Mouse (Mus musculus): ENCODE measurements around the gene Gm10320. TPM values are rescaled to one million over a fixed set of nuclear protein-coding genes. Genes with fewer than 3 reads are reported as not detected.

The Gm10320 gene
- polyA plus RNA-seq, 1 experiment from 2014 or later = 61.3 TPM

GRCm38 (mm10) chr13:98531306-98531705 lies 39.5 kb upstream of the Gm10320 start:
- CTCF ChIA-PET = no interaction called here
- TF ChIP-seq CTCF (IDR thresholded peaks at IDR 0.05) = no peak
- POLR2A ChIA-PET = no interaction called here

GRCm38 (mm10) chr13:98523719-98524316 lies 32.0 kb upstream of the Gm10320 start:
- in situ Hi-C loops (cut with MboI; ENCODE audit: low pct_unique_long_range_greater_than_20kb) = no loop called here
- DNase-seq (ENCODE audit: low read depth, low spot score) (no peak), ATAC-seq (no peak)
- no peak for TF ChIP-seq CTCF (IDR thresholded peaks at IDR 0.05)
- H3K27me3 ChIP-seq = no peaks in the 10 kb centered on the region
- ChIA-PET CTCF (interaction anchor here (1.0 to 1.6 kb wide), 3 partner anchors 10 to 18 kb away, joined by 3 to 4 read pairs (median 3); no protein-coding TSS in a partner anchor), POLR2A (interaction anchor here (1.2 kb wide), 1 partner anchor 24 kb away, joined by 3 read pairs; no protein-coding TSS in a partner anchor)

More at GRCm38 (mm10) chr13:98531306-98531705, 39.5 kb upstream of the Gm10320 start:
- DNase-seq (ENCODE audit: low read depth, low spot score) (no peak), ATAC-seq (no peak)
- H3K27me3 ChIP-seq = no peaks in the 10 kb centered on the region
- in situ Hi-C loops (cut with MboI; ENCODE audit: low pct_unique_long_range_greater_than_20kb) = no loop called here

- no peak for DNase-seq (ENCODE audit: low read depth, low spot score)
Measured at GRCm38 (mm10) chr13:98518341-98518740, 26.5 kb upstream of the Gm10320 start.

GRCm38 (mm10) chr13:98517666-98518065 lies 25.9 kb upstream of the Gm10320 start:
- in situ Hi-C loops (cut with MboI; ENCODE audit: low pct_unique_long_range_greater_than_20kb) = no loop called here
- DNase-seq (ENCODE audit: low read depth, low spot score) (no peak), ATAC-seq (no peak)
- no peaks in the 10 kb centered on the region for H3K27me3 ChIP-seq
- no peak for TF ChIP-seq CTCF (IDR thresholded peaks at IDR 0.05)
- ChIA-PET CTCF (no interaction called here), POLR2A (no interaction called here)

More at GRCm38 (mm10) chr13:98518341-98518740, 26.5 kb upstream of the Gm10320 start:
- in situ Hi-C loops (cut with MboI; ENCODE audit: low pct_unique_long_range_greater_than_20kb) = no loop called here
- no peak for ATAC-seq
- no peak for TF ChIP-seq CTCF (IDR thresholded peaks at IDR 0.05)
- CTCF ChIA-PET = no interaction called here
- POLR2A ChIA-PET = no interaction called here
- H3K27me3 ChIP-seq = no peaks in the 10 kb centered on the region

GRCm38 (mm10) chr13:98516985-98517384 lies 25.2 kb upstream of the Gm10320 start:
- no peak for ATAC-seq
- no peaks in the 10 kb centered on the region for H3K27me3 ChIP-seq
- CTCF ChIA-PET = no interaction called here
- DNase-seq (ENCODE audit: low read depth, low spot score) = no peak
- in situ Hi-C loops (cut with MboI; ENCODE audit: low pct_unique_long_range_greater_than_20kb) = no loop called here
- TF ChIP-seq CTCF (IDR thresholded peaks at IDR 0.05) = no peak
- POLR2A ChIA-PET = no interaction called here

- no peak for DNase-seq (ENCODE audit: low read depth, low spot score)
- TF ChIP-seq CTCF (IDR thresholded peaks at IDR 0.05) = no peak
- POLR2A ChIA-PET = no interaction called here
- CTCF ChIA-PET = no interaction called here
- no peak for ATAC-seq
- no peaks in the 10 kb centered on the region for H3K27me3 ChIP-seq
- in situ Hi-C loops (cut with MboI; ENCODE audit: low pct_unique_long_range_greater_than_20kb) = no loop called here
Measured at GRCm38 (mm10) chr13:98512066-98512465, 20.3 kb upstream of the Gm10320 start.

- ChIA-PET CTCF (no interaction called here), POLR2A (no interaction called here)
- ATAC-seq (no peak), DNase-seq (ENCODE audit: low read depth, low spot score) (no peak)
- TF ChIP-seq CTCF (IDR thresholded peaks at IDR 0.05) = no peak
- in situ Hi-C loops (cut with MboI; ENCODE audit: low pct_unique_long_range_greater_than_20kb) = no loop called here
- H3K27me3 ChIP-seq = no peaks in the 10 kb centered on the region
Measured at GRCm38 (mm10) chr13:98507656-98508055, 15.9 kb upstream of the Gm10320 start.

- no peak for ATAC-seq
- DNase-seq (ENCODE audit: low read depth, low spot score) = no peak
- in situ Hi-C loops (cut with MboI; ENCODE audit: low pct_unique_long_range_greater_than_20kb) = no loop called here
- H3K27me3 ChIP-seq = no peaks in the 10 kb centered on the region
- POLR2A ChIA-PET = interaction anchor here (0.6 kb wide), 1 partner anchor 91 kb away, joined by 4 read pairs; no protein-coding TSS in a partner anchor
- no peak for TF ChIP-seq CTCF (IDR thresholded peaks at IDR 0.05)
- CTCF ChIA-PET = interaction anchor here (1.2 kb wide), 2 partner anchors 9 to 18 kb away, joined by 4 read pairs; no protein-coding TSS in a partner anchor
Measured at GRCm38 (mm10) chr13:98506496-98506895, 14.7 kb upstream of the Gm10320 start.

- ChIA-PET CTCF (interaction anchor here (1.2 kb wide), 2 partner anchors 10 to 18 kb away, joined by 4 read pairs; no protein-coding TSS in a partner anchor), POLR2A (interaction anchor here (0.5 to 0.6 kb wide), 2 partner anchors 90 to 190 kb away, joined by 3 to 4 read pairs; no protein-coding TSS in a partner anchor)
- no peak for ATAC-seq
- DNase-seq (ENCODE audit: low read depth, low spot score) = no peak
- TF ChIP-seq CTCF (IDR thresholded peaks at IDR 0.05) = no peak
- H3K27me3 ChIP-seq = no peaks in the 10 kb centered on the region
- in situ Hi-C loops (cut with MboI; ENCODE audit: low pct_unique_long_range_greater_than_20kb) = no loop called here
Measured at GRCm38 (mm10) chr13:98505989-98506388, 14.2 kb upstream of the Gm10320 start.

- no peak for TF ChIP-seq CTCF (IDR thresholded peaks at IDR 0.05)
- no peak for DNase-seq (ENCODE audit: low read depth, low spot score)
- in situ Hi-C loops (cut with MboI; ENCODE audit: low pct_unique_long_range_greater_than_20kb) = no loop called here
- ATAC-seq = no peak
- ChIA-PET CTCF (interaction anchor here (1.2 kb wide), 2 partner anchors 10 to 19 kb away, joined by 4 read pairs; no protein-coding TSS in a partner anchor), POLR2A (interaction anchor here (0.5 to 1.2 kb wide), 2 partner anchors 28 to 190 kb away, joined by 3 read pairs; no protein-coding TSS in a partner anchor)
- no peaks in the 10 kb centered on the region for H3K27me3 ChIP-seq
Measured at GRCm38 (mm10) chr13:98505489-98505857, 13.7 kb upstream of the Gm10320 start.

- no peak for ATAC-seq
- POLR2A ChIA-PET = interaction anchor here (1.2 to 1.5 kb wide), 2 partner anchors 29 to 189 kb away, joined by 3 to 11 read pairs; partner anchors contain the start of gene Tmem171
Measured at GRCm38 (mm10) chr13:98504661-98505488, 13.1 kb upstream of the Gm10320 start.

More at GRCm38 (mm10) chr13:98504661-98505488, 13.1 kb upstream of the Gm10320 start:
- CTCF ChIA-PET = interaction anchor here (1.2 kb wide), 1 partner anchor 19 kb away, joined by 4 read pairs; no protein-coding TSS in a partner anchor
- H3K27me3 ChIP-seq = no peaks in the 10 kb centered on the region
- in situ Hi-C loops (cut with MboI; ENCODE audit: low pct_unique_long_range_greater_than_20kb) = no loop called here
- DNase-seq (ENCODE audit: low read depth, low spot score) = no peak
- no peak for TF ChIP-seq CTCF (IDR thresholded peaks at IDR 0.05)

Measured in Patski (cell line).